Mouse (Mus musculus) kidney, postnatal 0 days (tissue): ENCODE data around the gene Pfdn5. TPM values are rescaled to one million over a fixed set of nuclear protein-coding genes. Genes with fewer than 3 reads are reported as not detected.
A peak's percentile ranks its signal among the peaks of the same experiment; 100 is the strongest.

Experiments
- ATAC-seq: fragments of 200-750 bp; cut with Nextera tagmentation; replicated peaks from 2 replicates; pipeline ENCODE4 v1.8.0; 2017; ENCODE audit warnings: low read depth, moderate number of reproducible peaks, moderate TSS enrichment, moderate library complexity; ENCODE audit not compliant: low FRiP score
- DNase-seq: peaks from one replicate; pipeline ENCODE4 v3.0.0-alpha.2; 2016; ENCODE audit warnings: low spot score
- H3K27ac ChIP-seq: fragments of 300-500 bp; sonication (generic); 2 replicates; pipeline ENCODE4 v1.5.1; 2014; ENCODE audit warnings: mild to moderate bottlenecking
- H3K27me3 ChIP-seq: fragments of 300-500 bp; sonication (generic); 2 replicates; pipeline ENCODE4 v1.6.1; 2014; ENCODE audit warnings: low read length, mixed read lengths; ENCODE audit not compliant: insufficient read depth
- H3K36me3 ChIP-seq: fragments of 300-500 bp; sonication (generic); 2 replicates; pipeline ENCODE4 v1.6.1; 2014; ENCODE audit warnings: low read length, mixed read lengths; ENCODE audit not compliant: insufficient read depth
- H3K4me1 ChIP-seq: fragments of 300-500 bp; sonication (generic); replicated peaks from 2 replicates; pipeline ENCODE4 v1.6.1; 2014; ENCODE audit warnings: antibody characterized with exemption, low read length, mixed read lengths; ENCODE audit not compliant: insufficient read depth
- H3K4me2 ChIP-seq: fragments of 300-500 bp; sonication (generic); 2 replicates; pipeline ENCODE4 v1.6.1; 2014; ENCODE audit warnings: mild to moderate bottlenecking, low read length, moderate library complexity, mixed read lengths
- H3K4me3 ChIP-seq: fragments of 300-500 bp; sonication (generic); replicated peaks from 2 replicates; pipeline ENCODE4 v1.5.1; 2014; ENCODE audit warnings: low read depth, low read length
- H3K9ac ChIP-seq: fragments of 300-500 bp; sonication (generic); 2 replicates; pipeline ENCODE4 v1.6.1; 2014; ENCODE audit warnings: low read depth, low read length
- H3K9me3 ChIP-seq: fragments of 300-500 bp; sonication (generic); replicated peaks from 2 replicates; pipeline ENCODE4 v1.6.1; 2016; ENCODE audit warnings: low read length, inconsistent platforms, mixed read lengths
- CTCF ChIP-seq: IDR thresholded peaks from 2 replicates; pipeline ENCODE4 v1.5.1; 2016; ENCODE audit warnings: antibody characterized with exemption, low read depth, mild to moderate bottlenecking, moderate library complexity
- WGBS: fragments of 180-500 bp; shearing (Covaris S2); extraction: QIAGEN DNeasy Blood & Tissue Kit; methylation state at CpG from one replicate; pipeline ENCODE4 v1.1.7; 2014; 5-methylcytosine and 5-hydroxymethylcytosine counted together
- polyA plus RNA-seq: library from polyadenylated mRNA; unstranded; fragments of >200 nt; fragmentation: Nextera tagmentation; extraction: Ambion mirVana; gene quantifications from 2 replicates; pipeline ENCODE4 v1.2.1, GENCODE M21; 2015

The Pfdn5 gene
- polyA plus RNA-seq, 1 experiment from 2014 or later, result 565 TPM

DNA sequence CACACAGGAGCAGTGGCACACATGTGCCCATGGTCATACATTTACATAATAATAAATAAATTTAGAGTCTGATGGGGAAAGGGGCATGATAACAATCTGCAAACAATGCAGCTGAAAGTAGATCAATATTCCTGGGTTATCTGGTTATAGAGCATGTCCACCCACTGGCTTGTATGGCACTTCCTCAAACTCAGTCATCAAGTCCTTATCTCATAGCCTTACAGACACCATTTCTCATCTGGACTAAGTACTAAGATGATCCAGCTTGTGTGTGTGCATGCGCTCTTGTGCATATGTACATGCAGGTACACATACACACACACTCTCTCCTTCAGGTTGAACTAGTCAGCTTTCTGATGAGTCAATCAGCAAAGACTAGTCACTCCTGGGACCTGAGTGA lies 38.8 kb downstream of the Pfdn5 start:
- Histone ChIP-seq H3K9ac (no peak overlapping the region), H3K4me3 (no peak overlapping the region), H3K9me3 (no peaks in the 10 kb centered on the region), H3K27me3 (no peaks in the 10 kb centered on the region), H3K36me3 (no peaks in the 10 kb centered on the region), H3K4me2 (no peak overlapping the region), H3K4me1 (peaks cover 16% of the 10 kb centered on the region), H3K27ac (no peak overlapping the region)
- DNase-seq, result no peak
- ATAC-seq, result no peak
- WGBS, result 93% methylated on average over 1 of the region's 1 CpGs
- TF ChIP-seq CTCF, result no peak

DNA sequence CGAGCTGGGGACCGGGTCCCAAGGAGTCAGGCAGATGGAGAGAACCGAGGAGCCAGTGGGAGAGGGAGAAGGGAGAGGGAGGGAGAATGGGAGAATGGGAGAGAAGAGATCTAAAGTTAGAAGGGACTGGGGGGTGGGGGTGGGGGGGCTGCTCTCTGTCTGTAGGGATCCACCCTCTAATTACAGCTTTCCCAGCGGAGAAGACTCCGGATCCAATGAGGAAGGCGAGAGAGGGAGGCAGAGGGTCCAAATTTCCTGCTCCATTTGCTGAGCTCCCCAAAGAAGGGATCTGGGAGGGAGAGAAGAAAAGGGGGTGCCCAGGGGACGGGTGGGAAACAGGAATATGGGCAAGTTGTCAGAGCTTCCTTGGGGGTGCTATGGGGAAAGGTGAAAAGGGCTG lies 40.3 kb downstream of the Pfdn5 start:
- no peaks in the 10 kb centered on the region for H3K36me3 ChIP-seq
- peaks cover 22% of the 10 kb centered on the region for H3K4me1 ChIP-seq
- H3K9ac ChIP-seq, result peak overlapping the region; percentile 44; the same call in 1 of the 2 replicates
- H3K9me3 ChIP-seq, result no peaks in the 10 kb centered on the region
- peak overlapping the region; percentile 52 for H3K4me2 ChIP-seq
- TF ChIP-seq CTCF, result no peak
- H3K4me3 ChIP-seq, result peak overlapping the region; percentile 13
- H3K27ac ChIP-seq, result no peak overlapping the region
- DNase-seq (no peak), ATAC-seq (no peak)
- WGBS, result 8% methylated on average over 7 of the region's 7 CpGs
- H3K27me3 ChIP-seq, result no peaks in the 10 kb centered on the region

DNA sequence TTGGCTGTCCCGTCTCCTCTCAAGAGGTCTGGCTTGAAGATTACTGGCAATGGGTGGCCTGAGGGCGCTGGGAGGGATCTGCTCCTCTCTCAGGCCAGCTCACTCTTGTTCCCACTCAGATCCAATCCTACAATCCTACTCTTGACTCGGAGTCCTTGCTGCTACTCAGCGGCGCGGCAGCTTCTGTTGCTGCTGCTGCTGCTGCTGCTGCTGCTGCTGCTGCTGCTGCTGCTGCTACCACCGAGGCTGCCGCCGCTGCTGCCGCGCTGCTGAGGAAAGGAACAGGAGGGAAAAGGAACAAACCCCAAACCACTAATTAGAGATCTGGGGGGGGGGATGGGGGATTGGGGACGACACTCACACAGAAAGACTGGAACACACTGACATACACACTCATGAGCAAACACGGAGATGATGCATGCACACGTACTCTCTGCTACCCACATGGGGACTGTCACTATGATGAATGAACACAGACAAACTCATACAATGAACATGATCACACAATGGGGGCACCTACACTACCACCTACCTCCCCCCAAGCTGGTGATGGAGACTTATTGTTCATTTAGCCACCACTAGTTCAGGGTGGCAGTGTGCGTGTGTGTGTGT lies 40.9 kb downstream of the Pfdn5 start, which contains the start of gene Sp7:
Sp7 (minus strand) TSS at position 450 of the 612 bp plus-strand sequence.
- Histone ChIP-seq H3K27ac (no peak within 1 kb of the TSS), H3K27me3 (no peaks in the 10 kb centered on the region), H3K4me3 (peak within 1 kb of the TSS; percentile 13), H3K4me1 (peaks cover 22% of the 10 kb centered on the region), H3K9ac (peak within 1 kb of the TSS; percentile 44; the same call in 1 of the 2 replicates), H3K4me2 (peak within 1 kb of the TSS; percentile 52), H3K9me3 (no peaks in the 10 kb centered on the region), H3K36me3 (no peaks in the 10 kb centered on the region)
- 9% methylated on average over 15 of the region's 15 CpGs for WGBS
- no peak for TF ChIP-seq CTCF
- DNase-seq (peak; percentile 39), ATAC-seq (no peak)

DNA sequence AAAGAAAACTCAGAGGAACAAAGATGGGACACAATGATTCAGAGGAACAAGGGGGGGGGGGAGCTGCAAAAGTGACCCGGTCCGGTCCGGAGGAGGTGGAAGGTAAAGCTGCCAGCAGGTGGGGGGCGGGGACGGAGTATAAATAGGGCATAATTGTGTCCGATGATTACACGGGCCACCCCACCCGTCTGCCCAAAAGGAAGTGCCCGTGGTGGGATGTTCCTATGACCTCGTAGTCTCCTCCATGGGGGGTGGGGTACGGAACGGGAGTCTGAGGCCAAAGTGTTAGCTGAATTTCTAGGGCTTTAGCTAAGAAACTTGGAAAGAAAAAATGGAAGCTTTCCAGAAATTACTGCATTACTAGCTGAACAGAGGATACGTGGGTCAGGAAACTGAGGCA lies 44.1 kb downstream of the Pfdn5 start:
- no peak overlapping the region for H3K4me2 ChIP-seq

DNA sequence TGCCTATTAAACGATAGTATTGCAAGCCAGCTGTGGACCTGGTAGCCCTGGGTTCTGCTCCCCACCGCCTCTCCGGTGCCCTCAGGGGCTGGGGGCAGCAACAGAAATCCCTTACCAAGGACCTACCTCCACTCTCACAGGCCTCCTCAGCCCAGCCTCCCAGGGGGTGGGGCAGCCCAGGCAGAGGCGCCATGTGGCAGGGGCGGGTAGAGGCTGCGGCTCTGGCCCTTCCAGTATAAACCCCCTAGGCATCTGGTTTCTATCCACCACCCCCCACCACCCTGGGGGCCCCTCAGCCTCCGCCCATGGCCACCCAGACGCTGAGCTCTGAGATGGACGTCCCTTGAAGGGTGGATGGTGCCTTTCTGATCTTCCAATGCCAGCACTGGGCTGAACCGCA lies 44.8 kb downstream of the Pfdn5 start:
- no peak for TF ChIP-seq CTCF
- WGBS, result 16% methylated on average over 10 of the region's 10 CpGs
- H3K9ac ChIP-seq, result no peak overlapping the region

More for the DNA sequence above, 44.1 kb downstream of the Pfdn5 start:
- WGBS, result 13% methylated on average over 13 of the region's 13 CpGs
- Histone ChIP-seq H3K36me3 (no peaks in the 10 kb centered on the region), H3K4me3 (no peak overlapping the region), H3K27me3 (no peaks in the 10 kb centered on the region), H3K9me3 (no peaks in the 10 kb centered on the region), H3K27ac (no peak overlapping the region), H3K9ac (no peak overlapping the region), H3K4me1 (peaks cover 14% of the 10 kb centered on the region; the same call in 1 of the 2 replicates)
- ATAC-seq (no peak; the same call in 1 of the 2 replicates), DNase-seq (no peak)
- TF ChIP-seq CTCF, result no peak

DNA sequence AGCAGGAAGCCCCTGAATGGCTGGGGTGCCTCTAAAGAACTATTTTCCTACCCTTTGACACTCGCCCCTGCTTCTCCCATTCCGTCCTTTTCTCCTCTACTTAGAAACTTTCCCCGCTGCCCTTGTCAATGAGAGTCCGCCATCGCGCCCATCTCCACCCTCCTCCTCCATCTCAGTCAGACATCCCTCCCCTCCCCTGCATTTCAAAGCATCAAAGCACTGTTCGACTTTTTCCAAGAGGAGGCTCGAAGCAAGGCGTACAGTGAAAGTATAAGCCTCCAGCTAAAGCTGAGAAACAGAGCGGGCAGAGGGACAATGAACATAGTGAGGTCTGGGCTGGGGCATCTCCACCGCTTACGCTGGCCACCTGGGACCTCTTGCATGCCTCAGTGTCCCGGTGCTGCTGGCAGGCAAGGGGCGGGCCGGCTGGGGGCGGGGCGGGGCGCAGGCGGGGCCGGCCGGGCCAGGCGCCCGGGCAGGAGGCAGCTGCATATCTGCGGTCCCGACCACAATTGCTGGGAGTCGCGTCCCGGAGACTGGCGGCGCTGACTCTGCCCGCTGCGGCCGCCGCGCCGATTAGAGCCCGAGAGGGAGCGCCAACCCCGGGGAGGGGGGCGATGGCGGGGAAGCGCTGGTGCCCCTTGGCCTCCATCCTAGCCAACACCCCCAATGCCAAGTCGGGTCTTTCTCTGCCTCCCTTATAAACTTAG lies 50.7 kb downstream of the Pfdn5 start:
- under 1% methylated on average over 42 of the region's 43 CpGs for WGBS
- Histone ChIP-seq H3K36me3 (no peaks in the 10 kb centered on the region), H3K4me3 (peak overlapping the region; percentile 61), H3K27me3 (no peaks in the 10 kb centered on the region), H3K9me3 (no peaks in the 10 kb centered on the region), H3K27ac (peak overlapping the region; percentile 73), H3K4me1 (0 out of 2 replicates have a peak, but pooled peaks cover 4% of the 10 kb centered on the region), H3K4me2 (peak overlapping the region; percentile 95), H3K9ac (peak overlapping the region; percentile 73)
- TF ChIP-seq CTCF, result no peak
- ATAC-seq, result peak; percentile 61
- peak; percentile 65 for DNase-seq

More for the DNA sequence above, 44.8 kb downstream of the Pfdn5 start:
- no peaks in the 10 kb centered on the region for H3K36me3 ChIP-seq
- peaks cover 14% of the 10 kb centered on the region; the same call in 1 of the 2 replicates for H3K4me1 ChIP-seq
- no peaks in the 10 kb centered on the region for H3K9me3 ChIP-seq
- H3K27me3 ChIP-seq, result no peaks in the 10 kb centered on the region
- peak overlapping the region; percentile 27 for H3K4me2 ChIP-seq
- no peak overlapping the region for H3K4me3 ChIP-seq
- no peak overlapping the region for H3K27ac ChIP-seq
- DNase-seq (no peak), ATAC-seq (no peak)
